Mouse (Mus musculus) ZHBTc4 (cell line): Measurements from ENCODE around the gene Olfr545.

Experiments
- DNase-seq: peaks from one replicate; pipeline ENCODE4 v3.0.0-alpha.2; 2011; ENCODE audit warnings: low read depth, low spot score

Gene Olfr545

GRCm38 (mm10) chr7:102478926-102479325 lies 20.4 kb downstream of the Olfr545 start:
- no peak for DNase-seq

- peak; percentile 21 for DNase-seq
Observed at GRCm38 (mm10) chr7:102478425-102478824, 20.9 kb downstream of the Olfr545 start.

- DNase-seq, result no peak
Observed at GRCm38 (mm10) chr7:102477377-102477776, 22.0 kb downstream of the Olfr545 start.

- no peak for DNase-seq
Observed at GRCm38 (mm10) chr7:102476601-102477000, 22.8 kb downstream of the Olfr545 start.

GRCm38 (mm10) chr7:102472675-102473074 lies 26.7 kb downstream of the Olfr545 start:
- no peak for DNase-seq

- no peak for DNase-seq
Observed at GRCm38 (mm10) chr7:102467566-102467965, 31.8 kb downstream of the Olfr545 start.

GRCm38 (mm10) chr7:102458618-102459380 lies 40.6 kb downstream of the Olfr545 start:
- peak; percentile 33 for DNase-seq

- DNase-seq, result no peak
Observed at GRCm38 (mm10) chr7:102446438-102446837, 52.9 kb downstream of the Olfr545 start.

- DNase-seq, result no peak
Observed at GRCm38 (mm10) chr7:102444301-102444700, 55.1 kb downstream of the Olfr545 start.

- DNase-seq, result no peak
Observed at GRCm38 (mm10) chr7:102442432-102442831, 56.9 kb downstream of the Olfr545 start.

GRCm38 (mm10) chr7:102441657-102442391 lies 57.5 kb downstream of the Olfr545 start, which contains the start of gene Rrm1:
Gene Rrm1 (plus strand): TSS chr7:102441695.
- peak; percentile 99 for DNase-seq
